Mouse (Mus musculus): ENCODE measurements at regions not wholly inside any gene's neighbourhood (a gene's known extent, or its start where the extent isn't known, plus 50 kb on each side); places are given as distances from the start of the nearest gene placed in this dataset.

- Histone ChIP-seq H3K4me3 (replicated peaks; ENCODE audit: low read depth, low read length) (no peak overlapping the region), H3K9me3 (replicated peaks; ENCODE audit: low read length) (no peaks in the 10 kb centered on the region), H3K27ac (no peak overlapping the region), H3K4me1 (replicated peaks; ENCODE audit: insufficient read depth, low read length) (no peaks in the 10 kb centered on the region), H3K9ac (ENCODE audit: low read depth, low read length) (no peak overlapping the region), H3K4me2 (ENCODE audit: low read length) (no peak overlapping the region), H3K36me3 (ENCODE audit: insufficient read depth, low read length) (no peaks in the 10 kb centered on the region), H3K27me3 (ENCODE audit: insufficient read depth, low read length) (no peaks in the 10 kb centered on the region)
- ATAC-seq (replicated peaks; ENCODE audit: low FRiP score, low read depth) (no peak), DNase-seq (ENCODE audit: low spot score) (no peak)
- WGBS = 58% methylated on average over 4 of the region's 4 CpGs
- no peak for TF ChIP-seq CTCF (IDR thresholded peaks at IDR 0.05; ENCODE audit: low read depth)
Observed at GRCm38 (mm10) chr8:18279932-18280331, 698.1 kb downstream of the Defb40 start.

- H3K9ac ChIP-seq (ENCODE audit: low read depth, low read length) = no peak overlapping the region
- ATAC-seq (replicated peaks; ENCODE audit: low FRiP score, low read depth) (no peak), DNase-seq (ENCODE audit: low spot score) (no peak)
- H3K4me2 ChIP-seq (ENCODE audit: low read length) = no peak overlapping the region
- H3K27me3 ChIP-seq (ENCODE audit: insufficient read depth, low read length) = no peaks in the 10 kb centered on the region
- H3K27ac ChIP-seq = no peak overlapping the region
- H3K36me3 ChIP-seq (ENCODE audit: insufficient read depth, low read length) = no peaks in the 10 kb centered on the region
- 89% methylated on average over 7 of the region's 7 CpGs for WGBS
- no peaks in the 10 kb centered on the region for H3K4me1 ChIP-seq (replicated peaks; ENCODE audit: insufficient read depth, low read length)
- H3K4me3 ChIP-seq (replicated peaks; ENCODE audit: low read depth, low read length) = no peak overlapping the region
- H3K9me3 ChIP-seq (replicated peaks; ENCODE audit: low read length) = no peaks in the 10 kb centered on the region
- no peak for TF ChIP-seq CTCF (IDR thresholded peaks at IDR 0.05; ENCODE audit: low read depth)
Observed at GRCm38 (mm10) chr8:18268301-18268700, 709.8 kb downstream of the Defb40 start.

DNA sequence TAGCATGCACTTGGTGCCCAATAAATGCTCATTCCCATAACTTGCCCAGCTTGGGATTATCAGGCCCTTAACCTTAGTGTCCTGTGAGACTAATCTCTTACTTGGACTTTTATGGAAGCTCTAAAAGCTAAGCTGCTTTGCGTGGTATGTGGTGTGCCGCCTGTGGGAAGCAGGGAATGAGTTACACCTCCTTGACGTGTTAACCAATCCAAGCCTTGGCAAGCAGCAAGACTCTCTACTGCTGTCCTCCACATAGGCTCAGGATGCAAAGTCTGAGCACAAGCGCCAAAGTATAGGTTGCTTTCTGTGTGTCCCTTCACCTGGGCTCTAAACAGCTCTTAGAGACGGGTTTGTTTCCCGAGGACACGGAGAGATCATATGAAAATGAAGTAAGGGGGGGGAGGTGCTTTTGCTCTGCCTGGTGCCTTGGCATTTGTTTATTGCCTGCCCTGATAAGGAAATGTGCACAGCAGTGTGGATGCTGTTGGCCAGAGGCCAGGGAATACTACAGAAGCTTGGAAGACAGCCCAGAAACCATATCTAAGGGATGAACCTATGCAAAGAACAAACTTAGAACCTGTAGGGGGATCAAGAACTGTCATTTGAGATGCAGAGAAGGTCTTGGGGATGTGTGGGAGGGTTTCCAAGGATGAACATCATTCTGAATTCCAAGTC is 719.6 kb downstream of the Defb40 start:
- no peaks in the 10 kb centered on the region for H3K9me3 ChIP-seq (replicated peaks; ENCODE audit: low read length)
- H3K36me3 ChIP-seq (ENCODE audit: insufficient read depth, low read length) = no peaks in the 10 kb centered on the region
- ATAC-seq (replicated peaks; ENCODE audit: low FRiP score, low read depth) (no peak), DNase-seq (ENCODE audit: low spot score) (peak; percentile 8)
- no peak overlapping the region for H3K4me3 ChIP-seq (replicated peaks; ENCODE audit: low read depth, low read length)
- H3K9ac ChIP-seq (ENCODE audit: low read depth, low read length) = no peak overlapping the region
- no peaks in the 10 kb centered on the region for H3K4me1 ChIP-seq (replicated peaks; ENCODE audit: insufficient read depth, low read length)
- no peak overlapping the region for H3K4me2 ChIP-seq (ENCODE audit: low read length)
- no peak overlapping the region for H3K27ac ChIP-seq
- no peak for TF ChIP-seq CTCF (IDR thresholded peaks at IDR 0.05; ENCODE audit: low read depth)
- H3K27me3 ChIP-seq (ENCODE audit: insufficient read depth, low read length) = no peaks in the 10 kb centered on the region
- 67% methylated on average over 7 of the region's 7 CpGs for WGBS

GRCm38 (mm10) chr8:18246299-18246698 is 731.8 kb downstream of the Defb40 start:
- DNase-seq (ENCODE audit: low spot score) = no peak
- no peak for TF ChIP-seq CTCF (IDR thresholded peaks at IDR 0.05; ENCODE audit: low read depth)
- Histone ChIP-seq H3K4me2 (ENCODE audit: low read length) (no peak overlapping the region), H3K9ac (ENCODE audit: low read depth, low read length) (no peak overlapping the region), H3K9me3 (replicated peaks; ENCODE audit: low read length) (no peaks in the 10 kb centered on the region), H3K27me3 (ENCODE audit: insufficient read depth, low read length) (no peaks in the 10 kb centered on the region), H3K27ac (no peak overlapping the region), H3K36me3 (ENCODE audit: insufficient read depth, low read length) (no peaks in the 10 kb centered on the region), H3K4me1 (replicated peaks; ENCODE audit: insufficient read depth, low read length) (no peaks in the 10 kb centered on the region), H3K4me3 (replicated peaks; ENCODE audit: low read depth, low read length) (no peak overlapping the region)
- 70% methylated on average over 12 of the region's 12 CpGs for WGBS
- ATAC-seq (replicated peaks; ENCODE audit: low FRiP score, low read depth) = no peak

DNA sequence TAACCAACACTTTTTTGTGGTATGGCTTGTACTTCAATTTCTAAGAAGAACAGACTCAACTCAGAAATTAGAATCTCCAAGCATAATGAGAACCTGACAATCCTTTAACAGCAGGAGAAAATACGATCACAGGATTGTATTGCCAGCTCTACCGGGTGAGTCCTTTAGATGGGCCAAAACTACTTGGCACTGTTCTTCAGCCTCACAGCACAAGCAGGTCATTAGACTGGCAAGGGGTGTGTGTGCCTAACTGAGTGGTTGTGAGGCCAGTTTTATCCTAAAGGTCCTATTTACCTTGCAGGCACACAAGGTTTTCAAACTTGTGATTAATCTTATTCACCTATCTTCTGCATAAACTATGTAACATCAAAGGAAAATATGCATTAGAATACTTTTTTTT is 760.5 kb downstream of the Defb40 start:
- no peaks in the 10 kb centered on the region for H3K9me3 ChIP-seq (replicated peaks; ENCODE audit: low read length)
- no peak overlapping the region for H3K9ac ChIP-seq (ENCODE audit: low read depth, low read length)
- H3K27me3 ChIP-seq (ENCODE audit: insufficient read depth, low read length) = no peaks in the 10 kb centered on the region
- H3K27ac ChIP-seq = no peak overlapping the region
- DNase-seq (ENCODE audit: low spot score) = no peak
- TF ChIP-seq CTCF (IDR thresholded peaks at IDR 0.05; ENCODE audit: low read depth) = no peak
- no peak overlapping the region for H3K4me3 ChIP-seq (replicated peaks; ENCODE audit: low read depth, low read length)
- no peak for ATAC-seq (replicated peaks; ENCODE audit: low FRiP score, low read depth)
- no peaks in the 10 kb centered on the region for H3K4me1 ChIP-seq (replicated peaks; ENCODE audit: insufficient read depth, low read length)
- H3K4me2 ChIP-seq (ENCODE audit: low read length) = no peak overlapping the region
- H3K36me3 ChIP-seq (ENCODE audit: insufficient read depth, low read length) = no peaks in the 10 kb centered on the region
- WGBS = 63% methylated on average over 2 of the region's 2 CpGs

- Histone ChIP-seq H3K27ac (no peak overlapping the region), H3K4me3 (replicated peaks; ENCODE audit: low read depth, low read length) (no peak overlapping the region), H3K27me3 (ENCODE audit: insufficient read depth, low read length) (no peaks in the 10 kb centered on the region), H3K4me1 (replicated peaks; ENCODE audit: insufficient read depth, low read length) (no peaks in the 10 kb centered on the region), H3K9ac (ENCODE audit: low read depth, low read length) (no peak overlapping the region), H3K4me2 (ENCODE audit: low read length) (no peak overlapping the region), H3K9me3 (replicated peaks; ENCODE audit: low read length) (no peaks in the 10 kb centered on the region), H3K36me3 (ENCODE audit: insufficient read depth, low read length) (no peaks in the 10 kb centered on the region)
- WGBS = 84% methylated on average over 7 of the region's 7 CpGs
- TF ChIP-seq CTCF (IDR thresholded peaks at IDR 0.05; ENCODE audit: low read depth) = no peak
- DNase-seq (ENCODE audit: low spot score) = no peak
- no peak for ATAC-seq (replicated peaks; ENCODE audit: low FRiP score, low read depth)
Observed at GRCm38 (mm10) chr8:18217192-18217591, 760.9 kb downstream of the Defb40 start.

- H3K4me2 ChIP-seq (ENCODE audit: low read length) = no peak overlapping the region
- H3K4me1 ChIP-seq (replicated peaks; ENCODE audit: insufficient read depth, low read length) = no peaks in the 10 kb centered on the region
- no peak for TF ChIP-seq CTCF (IDR thresholded peaks at IDR 0.05; ENCODE audit: low read depth)
- no peaks in the 10 kb centered on the region for H3K27me3 ChIP-seq (ENCODE audit: insufficient read depth, low read length)
- peak; percentile 26 for DNase-seq (ENCODE audit: low spot score)
- no peak overlapping the region for H3K27ac ChIP-seq
- no peaks in the 10 kb centered on the region for H3K36me3 ChIP-seq (ENCODE audit: insufficient read depth, low read length)
- H3K4me3 ChIP-seq (replicated peaks; ENCODE audit: low read depth, low read length) = no peak overlapping the region
- WGBS = 17% methylated on average over 1 of the region's 1 CpGs
- no peak; the same call in 1 of the 2 replicates for ATAC-seq (replicated peaks; ENCODE audit: low FRiP score, low read depth)
- H3K9me3 ChIP-seq (replicated peaks; ENCODE audit: low read length) = no peaks in the 10 kb centered on the region
- H3K9ac ChIP-seq (ENCODE audit: low read depth, low read length) = no peak overlapping the region
Observed at GRCm38 (mm10) chr8:18216516-18216915, 761.5 kb downstream of the Defb40 start.

All from kidney, postnatal 0 days (tissue).